Mouse (Mus musculus) left cerebral cortex, adult 8-10 months (tissue): Measurements from ENCODE around the gene C330007P06Rik. TPM values are rescaled to one million over a fixed set of nuclear protein-coding genes. Genes with fewer than 3 reads are reported as not detected.
"Not testable (repeated sequence)": the region's sequence is repeated elsewhere in the genome, so short reads cannot be mapped to it uniquely, and the experiment has no call there.

Experiments used
- DNase-seq, 2 experiments: peaks; one replicate each; pipeline ENCODE4 v3.0.0; 2022; ENCODE audit warnings: low spot score in 2 of 2
- total RNA-seq, 4 experiments: library from RNA; stranded (reverse); gene quantifications; 2 replicates each; pipeline ENCODE4 v1.2.4; 2022

Gene C330007P06Rik
- total RNA-seq, 4 experiments from 2014 or later, result 36.4 to 42.3 (median 37.5) TPM

- no peak for DNase-seq
These were observed 70.7 kb downstream of the C330007P06Rik start for GRCm38 (mm10) chrX:36803189-36803588.

- no peak for DNase-seq
These were observed 74.6 kb downstream of the C330007P06Rik start for GRCm38 (mm10) chrX:36799131-36799879.

- DNase-seq, result not testable (repeated sequence)
These were observed 77.2 kb downstream of the C330007P06Rik start for GRCm38 (mm10) chrX:36796734-36797133.

DNA sequence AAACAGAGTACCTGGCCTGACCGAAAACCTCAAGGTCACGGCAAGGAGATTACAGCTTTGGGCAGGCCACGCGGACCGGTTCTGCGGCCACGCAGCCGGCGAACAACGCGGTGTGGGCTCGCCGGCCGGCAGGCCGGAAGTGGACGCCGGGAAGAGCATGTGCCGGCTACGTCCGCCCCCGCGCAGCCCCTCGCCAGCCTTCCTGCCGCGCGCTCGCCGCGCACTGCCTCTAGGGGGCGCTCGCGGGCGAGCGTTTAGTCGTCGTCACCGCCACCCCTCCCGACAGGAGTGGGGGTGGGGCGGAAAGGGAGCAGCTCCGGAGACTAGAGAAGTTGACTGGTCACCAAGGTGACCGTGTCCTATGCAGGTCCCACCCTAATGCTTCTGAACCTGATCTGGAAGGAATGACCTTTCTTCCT is 77.7 kb downstream of the C330007P06Rik start:
- DNase-seq, result peak; percentile 55 to 82

- DNase-seq, result peak; percentile 54 to 83
These were observed 78.3 kb downstream of the C330007P06Rik start, which contains the start of gene Slc25a5 for GRCm38 (mm10) chrX:36795424-36796162. Slc25a5 (plus strand) TSS chrX:36795651.

- DNase-seq, result no peak
These were observed 79.3 kb downstream of the C330007P06Rik start for GRCm38 (mm10) chrX:36794571-36794970.

- no peak for DNase-seq
These were observed 84.6 kb downstream of the C330007P06Rik start for GRCm38 (mm10) chrX:36789360-36789759.

- DNase-seq, result no peak
These were observed 96.2 kb downstream of the C330007P06Rik start for GRCm38 (mm10) chrX:36777694-36778093.

DNA sequence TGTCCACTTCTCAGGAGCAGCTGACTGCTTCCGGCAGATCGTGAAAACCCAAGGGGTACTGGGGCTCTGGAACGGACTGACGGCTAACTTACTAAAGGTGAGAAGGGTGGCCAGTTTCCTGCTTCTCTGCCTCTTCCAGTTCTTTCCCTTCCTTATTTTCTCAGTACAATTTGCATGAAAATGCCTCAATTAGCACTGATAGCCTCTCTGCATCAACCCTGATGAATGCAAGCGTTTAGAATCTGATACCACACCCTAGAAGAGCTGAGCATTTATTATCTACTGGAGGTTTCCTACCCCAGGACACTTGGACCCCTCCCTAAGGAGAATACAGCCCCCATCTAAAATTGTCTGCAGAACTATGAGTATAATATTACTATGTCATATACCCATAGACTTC is 98.4 kb downstream of the C330007P06Rik start:
- no peak for DNase-seq

Other genes starting within 250 kb of the C330007P06Rik start
- gene Akap17b, start 228.7 kb downstream of the C330007P06Rik start, total RNA-seq, result 10 to 100 TPM; 11.7 to 13.4 (median 12.5) TPM
- 1 to 10 TPM in 1 of 4 experiments, under 1 TPM in 2, not detected in 1; 0.73 to 1.4 (median 0.97) TPM for gene Slc25a43, start 130.5 kb downstream of the C330007P06Rik start, total RNA-seq
- 100 to 1,000 TPM; 337 to 365 (median 350) TPM for gene Slc25a5, start 78.5 kb downstream of the C330007P06Rik start, total RNA-seq
- 10 to 100 TPM; 38.8 to 46.3 (median 44.9) TPM for gene Ube2a, start 211 bp downstream of the C330007P06Rik start, total RNA-seq
- gene Nkrf, start 28.8 kb upstream of the C330007P06Rik start, total RNA-seq, result 10 to 100 TPM; 26.9 to 32.9 (median 31.2) TPM
- 10 to 100 TPM; 58.3 to 63.0 (median 59.2) TPM for gene Sept6, start 117.7 kb upstream of the C330007P06Rik start, total RNA-seq
- not detected for gene Sowahd, start 174.7 kb upstream of the C330007P06Rik start, total RNA-seq
- 100 to 1,000 TPM; 240 to 296 (median 268) TPM for gene Rpl39, start 211.3 kb upstream of the C330007P06Rik start, total RNA-seq
- gene Upf3b, start 236.2 kb upstream of the C330007P06Rik start, total RNA-seq, result 10 to 100 TPM; 18.1 to 20.1 (median 19.6) TPM